Mouse (Mus musculus) midbrain, embryonic 16.5 days (tissue): ENCODE measurements around the gene Sclt1. TPM values are rescaled to one million over a fixed set of nuclear protein-coding genes. Genes with fewer than 3 reads are reported as not detected.

ENCODE experiments used
- ATAC-seq: fragments of 200-750 bp; cut with Nextera tagmentation; 2 replicates; pipeline ENCODE4 v1.8.0; 2017; ENCODE audit warnings: moderate TSS enrichment
- H3K27ac ChIP-seq: fragments of 300-500 bp; sonication (generic); 2 replicates; pipeline ENCODE4 v1.5.1; 2014; ENCODE audit warnings: mild to moderate bottlenecking, low read length, mixed read lengths
- H3K27me3 ChIP-seq: fragments of 300-500 bp; sonication (generic); 2 replicates; pipeline ENCODE4 v1.6.1; 2014; ENCODE audit warnings: low read depth, low read length, mixed read lengths; ENCODE audit not compliant: control insufficient read depth, insufficient read depth
- H3K36me3 ChIP-seq: fragments of 300-500 bp; sonication (generic); 2 replicates; pipeline ENCODE4 v1.6.1; 2014; ENCODE audit warnings: mild to moderate bottlenecking, low read length, moderate library complexity, mixed read lengths; ENCODE audit not compliant: control insufficient read depth, insufficient read depth
- H3K4me1 ChIP-seq: fragments of 300-500 bp; sonication (generic); 2 replicates; pipeline ENCODE4 v1.6.1; 2014; ENCODE audit warnings: mild to moderate bottlenecking, low read length, mixed read lengths; ENCODE audit not compliant: control insufficient read depth, insufficient read depth
- H3K4me2 ChIP-seq: fragments of 300-500 bp; sonication (generic); 2 replicates; pipeline ENCODE4 v1.6.1; 2014; ENCODE audit warnings: mild to moderate bottlenecking, low read length, mixed read lengths
- H3K4me3 ChIP-seq: fragments of 300-500 bp; sonication (generic); 2 replicates; pipeline ENCODE4 v1.5.1; 2014; ENCODE audit warnings: low read depth, mild to moderate bottlenecking, low read length, moderate library complexity, mixed read lengths
- H3K9ac ChIP-seq: fragments of 300-500 bp; sonication (generic); 2 replicates; pipeline ENCODE4 v1.6.1; 2014; ENCODE audit warnings: low read depth, low read length, mixed read lengths
- H3K9me3 ChIP-seq: fragments of 300-500 bp; sonication (generic); replicated peaks from 2 replicates; pipeline ENCODE4 v1.6.1; 2014; ENCODE audit warnings: mild to moderate bottlenecking, low read length, mixed read lengths; ENCODE audit not compliant: control insufficient read depth, poor library complexity, severe bottlenecking
- WGBS: fragments of 180-500 bp; shearing (Covaris S2); extraction: QIAGEN DNeasy Blood & Tissue Kit; methylation state at CpG from one replicate; pipeline ENCODE4 v1.1.7; 2014; 5-methylcytosine and 5-hydroxymethylcytosine counted together
- polyA plus RNA-seq: library from polyadenylated mRNA; unstranded; fragments of >200 nt; fragmentation: Nextera tagmentation; extraction: Ambion mirVana; gene quantifications from 2 replicates; pipeline ENCODE4 v1.2.1, GENCODE M21; 2015

The Sclt1 gene
- polyA plus RNA-seq, 1 experiment from 2014 or later, result 17.1 TPM

GRCm38 (mm10) chr3:41592805-41593204 lies 149.5 kb downstream of the Sclt1 start:
- no peak for ATAC-seq
- no peaks in the 10 kb centered on the region for H3K27me3 ChIP-seq
- H3K27ac ChIP-seq, result no peak overlapping the region
- no peak overlapping the region for H3K4me2 ChIP-seq
- peaks cover 22% of the 10 kb centered on the region for H3K36me3 ChIP-seq
- H3K4me1 ChIP-seq, result no peaks in the 10 kb centered on the region
- H3K9me3 ChIP-seq, result no peaks in the 10 kb centered on the region
- no peak overlapping the region for H3K9ac ChIP-seq
- 88% methylated on average over 7 of the region's 7 CpGs for WGBS
- no peak overlapping the region for H3K4me3 ChIP-seq

- no peak overlapping the region for H3K4me2 ChIP-seq
- H3K27ac ChIP-seq, result no peak overlapping the region
- no peak overlapping the region for H3K9ac ChIP-seq
- H3K4me1 ChIP-seq, result no peaks in the 10 kb centered on the region
- no peak for ATAC-seq
- WGBS, result 98% methylated on average over 14 of the region's 14 CpGs
- H3K4me3 ChIP-seq, result no peak overlapping the region
- no peaks in the 10 kb centered on the region for H3K9me3 ChIP-seq
- H3K36me3 ChIP-seq, result peaks cover 17% of the 10 kb centered on the region
- no peaks in the 10 kb centered on the region for H3K27me3 ChIP-seq
Observed at GRCm38 (mm10) chr3:41591651-41592170, 150.6 kb downstream of the Sclt1 start.

GRCm38 (mm10) chr3:41590695-41591559 lies 151.4 kb downstream of the Sclt1 start:
- ATAC-seq, result no peak
- H3K4me2 ChIP-seq, result no peak overlapping the region
- peaks cover 12% of the 10 kb centered on the region for H3K36me3 ChIP-seq
- H3K4me3 ChIP-seq, result no peak overlapping the region
- 92% methylated on average over 20 of the region's 20 CpGs for WGBS
- H3K4me1 ChIP-seq, result no peaks in the 10 kb centered on the region
- H3K9me3 ChIP-seq, result no peaks in the 10 kb centered on the region
- H3K9ac ChIP-seq, result no peak overlapping the region
- no peak overlapping the region for H3K27ac ChIP-seq
- no peaks in the 10 kb centered on the region for H3K27me3 ChIP-seq

GRCm38 (mm10) chr3:41589988-41590387 lies 152.3 kb downstream of the Sclt1 start:
- no peaks in the 10 kb centered on the region for H3K9me3 ChIP-seq
- H3K27ac ChIP-seq, result no peak overlapping the region
- WGBS, result 99% methylated on average over 4 of the region's 4 CpGs
- no peak overlapping the region for H3K4me2 ChIP-seq
- H3K9ac ChIP-seq, result no peak overlapping the region
- H3K27me3 ChIP-seq, result no peaks in the 10 kb centered on the region
- no peak overlapping the region for H3K4me3 ChIP-seq
- no peak for ATAC-seq
- H3K36me3 ChIP-seq, result peaks cover 12% of the 10 kb centered on the region
- H3K4me1 ChIP-seq, result no peaks in the 10 kb centered on the region

- Histone ChIP-seq H3K4me1 (no peaks in the 10 kb centered on the region), H3K27me3 (no peaks in the 10 kb centered on the region), H3K9me3 (no peaks in the 10 kb centered on the region), H3K27ac (no peak overlapping the region), H3K4me3 (no peak overlapping the region), H3K4me2 (no peak overlapping the region), H3K36me3 (peaks cover 9% of the 10 kb centered on the region; the same call in 1 of the 2 replicates), H3K9ac (no peak overlapping the region)
- no peak for ATAC-seq
- WGBS, result 79% methylated on average over 19 of the region's 19 CpGs
Observed at GRCm38 (mm10) chr3:41589246-41589914, 152.9 kb downstream of the Sclt1 start.

GRCm38 (mm10) chr3:41588495-41588894 lies 153.8 kb downstream of the Sclt1 start:
- ATAC-seq, result no peak
- Histone ChIP-seq H3K4me3 (no peak overlapping the region), H3K9ac (no peak overlapping the region), H3K36me3 (0 out of 2 replicates have a peak, but pooled peaks cover 5% of the 10 kb centered on the region), H3K4me2 (no peak overlapping the region), H3K4me1 (no peaks in the 10 kb centered on the region), H3K27ac (no peak overlapping the region), H3K27me3 (no peaks in the 10 kb centered on the region), H3K9me3 (no peaks in the 10 kb centered on the region)
- WGBS, result 78% methylated on average over 8 of the region's 8 CpGs

- Histone ChIP-seq H3K9ac (no peak overlapping the region), H3K4me2 (no peak overlapping the region), H3K4me3 (no peak overlapping the region), H3K36me3 (0 out of 2 replicates have a peak, but pooled peaks cover 5% of the 10 kb centered on the region), H3K4me1 (no peaks in the 10 kb centered on the region), H3K9me3 (no peaks in the 10 kb centered on the region), H3K27me3 (no peaks in the 10 kb centered on the region), H3K27ac (no peak overlapping the region)
- 60% methylated on average over 6 of the region's 6 CpGs for WGBS
- ATAC-seq, result no peak
Observed at GRCm38 (mm10) chr3:41587588-41587987, 154.7 kb downstream of the Sclt1 start.

- WGBS, result 87% methylated on average over 7 of the region's 7 CpGs
- Histone ChIP-seq H3K4me3 (no peak overlapping the region), H3K27ac (no peak overlapping the region), H3K4me1 (peaks cover 1% of the 10 kb centered on the region; the same call in 1 of the 2 replicates), H3K4me2 (no peak overlapping the region), H3K9ac (no peak overlapping the region), H3K9me3 (no peaks in the 10 kb centered on the region), H3K27me3 (no peaks in the 10 kb centered on the region), H3K36me3 (0 out of 2 replicates have a peak, but pooled peaks cover 5% of the 10 kb centered on the region)
- no peak for ATAC-seq
Observed at GRCm38 (mm10) chr3:41586917-41587316, 155.4 kb downstream of the Sclt1 start.

GRCm38 (mm10) chr3:41586330-41586729 lies 156.0 kb downstream of the Sclt1 start:
- H3K27ac ChIP-seq, result no peak overlapping the region
- ATAC-seq, result no peak
- H3K9me3 ChIP-seq, result no peaks in the 10 kb centered on the region
- H3K4me1 ChIP-seq, result peaks cover 7% of the 10 kb centered on the region; the same call in 1 of the 2 replicates
- 87% methylated on average over 6 of the region's 6 CpGs for WGBS
- H3K9ac ChIP-seq, result no peak overlapping the region
- H3K27me3 ChIP-seq, result no peaks in the 10 kb centered on the region
- H3K4me3 ChIP-seq, result no peak overlapping the region
- H3K36me3 ChIP-seq, result no peaks in the 10 kb centered on the region
- no peak overlapping the region for H3K4me2 ChIP-seq
